ENCODE assay signal across 16 mouse cellular contexts in genomic region chr6:94643989-94644388, GRCm38 (mm10).
"Had no signal": no experiment of that assay in that cellular context is flagged by ENCODE, and none has a peak within 500 bp of the region (broad histone marks: within the 10 kb centered on the region; RNA-seq: fewer than 3 reads in every experiment).

No protein-coding gene starts in this region.

- ATAC-seq: liver, embryonic 12.5 days; midbrain, embryonic 13.5 days; midbrain, embryonic 16.5 days had no signal

- DNase-seq: kidney, adult 18-20 months; kidney, postnatal 4 days; layer of hippocampus, postnatal 36 days; liver; lung, adult 18-20 months; lung, postnatal 10 days; lung, postnatal 36 days; thymus, adult 18-20 months; thymus, postnatal 36 days had no signal

- H3K36me3 ChIP-seq: liver, embryonic 12.5 days; liver, embryonic 15.5 days; lung, embryonic 15.5 days; midbrain, embryonic 13.5 days had no signal

- H3K27me3 ChIP-seq: liver, embryonic 15.5 days; lung, embryonic 15.5 days; midbrain, embryonic 13.5 days had no signal

- H3K9me3 ChIP-seq: liver, embryonic 12.5 days; liver, embryonic 15.5 days; lung, embryonic 15.5 days; megakaryocyte, embryonic 14.5 days; midbrain, embryonic 10.5 days; midbrain, embryonic 13.5 days had no signal

- H3K27ac ChIP-seq: liver, embryonic 12.5 days; liver, embryonic 15.5 days; lung, embryonic 15.5 days; midbrain, embryonic 10.5 days; midbrain, embryonic 13.5 days had no signal

- H3K4me2 ChIP-seq: liver, embryonic 12.5 days; liver, embryonic 15.5 days; lung, embryonic 15.5 days; midbrain, embryonic 13.5 days had no signal

- H3K9ac ChIP-seq: liver, embryonic 12.5 days; liver, embryonic 15.5 days; lung, embryonic 15.5 days; midbrain, embryonic 13.5 days had no signal

- H3K4me3 ChIP-seq: liver, embryonic 12.5 days; liver, embryonic 15.5 days; lung, embryonic 15.5 days; megakaryocyte, embryonic 14.5 days; midbrain, embryonic 10.5 days; midbrain, embryonic 13.5 days had no signal
